Mouse (Mus musculus): ENCODE data around the gene Noc2l.

Gene Noc2l

DNA sequence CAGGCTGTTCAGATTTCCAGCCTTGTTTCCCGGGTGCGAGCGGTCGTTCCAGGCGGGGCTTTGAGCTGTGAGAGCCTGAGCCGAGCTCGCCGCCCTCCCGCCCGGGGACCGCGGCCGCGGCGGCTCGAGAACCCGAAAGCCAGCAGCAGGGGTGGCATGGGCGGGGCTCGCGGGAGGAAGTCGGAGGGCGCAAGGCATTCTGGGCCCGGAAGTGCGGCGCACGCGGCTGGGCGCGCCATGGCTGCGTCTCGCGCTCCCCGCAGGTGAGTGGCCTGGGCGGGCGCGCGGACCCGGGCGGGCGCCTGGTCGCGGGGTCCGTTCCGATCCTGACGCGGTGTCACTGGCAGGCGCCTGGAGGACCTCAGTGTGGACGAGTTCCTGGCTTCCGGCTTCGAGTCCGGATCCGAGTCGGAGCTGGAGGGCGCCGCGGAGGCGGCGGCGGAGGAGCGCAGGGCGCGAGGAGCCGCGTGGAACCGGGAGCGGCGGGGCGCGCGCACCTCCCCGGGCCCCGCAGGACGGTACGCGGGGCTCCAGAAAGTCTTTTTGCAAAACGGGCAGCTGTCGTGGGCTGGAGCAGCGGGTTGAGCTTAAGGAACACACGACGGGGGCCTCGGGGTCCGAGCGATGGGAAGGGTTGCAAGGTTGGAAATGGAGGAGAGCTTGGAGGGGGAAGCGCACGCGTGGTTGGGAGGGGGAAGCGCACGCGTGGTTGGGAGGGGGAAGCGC is at the start of gene Noc2l:
TSS of gene Noc2l (plus strand) at position 203 of the 726 bp plus-strand sequence.
- DNase-seq, result peak; percentile 93

DNA sequence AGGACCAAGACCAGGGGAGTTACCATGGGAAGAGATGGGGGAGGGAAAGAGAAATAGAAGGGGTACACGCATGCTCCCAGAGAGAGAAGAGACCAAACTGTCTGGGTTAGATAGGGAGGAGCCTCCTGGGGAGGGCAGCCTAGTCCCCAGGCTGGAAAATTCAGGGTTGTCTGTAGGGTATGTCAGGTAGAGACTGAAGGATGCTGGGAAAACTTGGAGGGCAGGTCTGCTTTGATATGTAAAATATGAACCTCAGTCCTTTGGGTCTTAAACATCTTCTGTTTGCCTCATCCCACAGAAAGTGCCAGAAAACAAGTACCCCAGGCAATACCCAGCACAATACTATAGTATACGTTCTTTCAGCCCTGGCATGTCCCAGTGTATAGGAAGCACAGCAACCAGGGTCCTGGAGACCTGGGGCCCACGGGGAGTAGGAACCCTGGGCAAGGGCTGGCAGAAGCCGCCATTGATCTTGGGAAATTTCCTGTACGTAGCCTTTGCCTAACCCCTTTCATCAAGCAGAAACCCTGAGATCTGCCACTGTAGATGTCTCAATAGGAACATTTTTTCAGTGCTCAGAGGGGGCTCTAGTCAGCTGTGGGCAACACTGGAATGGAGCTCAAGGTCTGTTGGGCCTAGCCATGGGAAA is 47.5 kb upstream of the Noc2l start:
- no peak for DNase-seq

- no peak for DNase-seq
Measured at GRCm38 (mm10) chr4:156188811-156189323, 46.9 kb upstream of the Noc2l start.

GRCm38 (mm10) chr4:156192421-156193199 is 43.2 kb upstream of the Noc2l start:
- DNase-seq, result no peak

DNA sequence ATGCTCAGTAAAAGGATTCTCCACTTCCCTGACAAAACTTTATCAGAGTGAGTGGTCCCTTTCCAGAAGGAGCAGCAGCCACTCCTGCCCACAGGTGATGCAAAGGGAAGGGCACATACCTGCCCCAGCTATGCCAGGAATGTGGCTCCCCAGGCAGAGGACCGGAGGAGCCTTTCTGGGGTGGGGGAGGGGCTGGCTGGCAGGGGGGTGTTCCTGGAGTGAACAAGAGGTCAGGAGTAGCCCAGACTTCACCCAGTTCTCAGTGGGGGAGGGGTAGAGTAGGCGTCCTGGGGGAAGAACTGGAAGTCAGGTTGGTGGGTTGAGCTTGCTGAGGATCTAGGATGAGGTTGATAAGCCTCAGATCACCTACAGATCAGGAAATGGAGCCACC is 42.6 kb upstream of the Noc2l start:
- DNase-seq, result no peak

- no peak for DNase-seq
Measured at GRCm38 (mm10) chr4:156193906-156194305, 41.9 kb upstream of the Noc2l start.

GRCm38 (mm10) chr4:156194346-156194745 is 41.5 kb upstream of the Noc2l start:
- no peak for DNase-seq

DNA sequence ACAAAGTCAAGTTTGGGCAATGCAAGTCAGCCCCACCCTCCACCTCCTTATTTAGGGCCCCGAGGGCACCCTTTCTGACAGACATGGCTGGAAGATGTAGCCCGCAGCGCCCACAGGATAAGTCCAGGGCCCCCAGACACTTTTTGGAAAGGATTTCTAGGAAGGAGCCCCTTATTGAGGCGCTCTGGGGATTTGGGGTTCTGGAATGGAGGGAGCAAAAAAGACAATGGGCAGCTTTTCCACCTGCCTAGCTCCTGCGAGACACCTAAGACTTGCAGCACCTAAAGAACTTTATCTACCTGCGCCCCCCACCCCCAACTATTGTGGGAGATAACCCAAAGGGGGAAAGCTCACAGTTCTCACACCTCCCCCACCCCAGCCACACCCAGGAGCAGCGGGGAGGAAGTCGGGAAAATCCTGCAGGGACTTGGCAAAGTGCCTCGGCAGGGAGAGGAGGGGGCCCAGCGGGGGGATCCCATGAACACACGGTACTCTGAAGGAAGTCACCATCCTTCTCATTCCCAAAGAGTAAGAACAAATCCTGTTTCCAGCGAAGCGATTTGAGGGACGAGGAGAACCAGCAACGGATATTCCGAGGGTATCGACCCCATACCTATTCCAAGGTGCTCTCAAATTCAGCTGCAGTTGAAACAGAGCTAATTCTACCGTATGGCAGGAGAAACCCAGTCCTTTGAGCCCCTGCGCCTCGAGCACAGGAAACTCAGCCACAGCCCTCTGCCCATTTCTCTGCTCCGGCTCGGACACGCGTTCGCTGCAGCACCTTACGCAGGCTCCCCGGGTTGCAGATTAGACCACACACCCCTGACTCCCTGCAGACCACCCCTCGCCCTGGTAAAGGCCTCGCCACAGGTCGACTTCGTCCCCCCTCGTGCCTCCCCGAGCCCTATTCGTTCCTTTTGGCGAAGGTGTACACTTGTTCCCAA is 39.6 kb upstream of the Noc2l start:
- peak; percentile 24 for DNase-seq

- peak; percentile 67 for DNase-seq
Measured at GRCm38 (mm10) chr4:156197131-156197828, 38.5 kb upstream of the Noc2l start, which contains the start of gene Agrn. Gene Agrn, minus strand, starts transcription at chr4:156197488.

DNA sequence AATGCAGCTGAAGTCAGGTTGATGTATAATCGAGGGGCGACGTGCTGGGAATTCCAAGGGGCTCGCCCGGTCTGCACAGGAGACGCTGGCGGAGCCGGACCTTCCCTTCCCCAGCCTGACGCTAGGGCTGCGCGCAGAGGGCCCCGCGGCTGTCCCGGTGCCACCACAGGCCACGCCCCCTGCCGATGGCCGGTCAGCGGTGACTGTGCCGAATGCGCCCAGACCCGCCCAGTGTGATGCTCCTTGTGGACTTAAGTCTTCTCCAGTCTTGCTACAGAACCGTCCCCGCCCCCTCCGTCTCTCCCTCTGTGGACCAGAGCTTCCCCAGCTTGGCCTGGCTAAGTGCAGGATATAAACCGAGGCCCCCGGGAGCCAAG is 38.0 kb upstream of the Noc2l start:
- peak; percentile 74 for DNase-seq

GRCm38 (mm10) chr4:156200623-156201475 is 35.0 kb upstream of the Noc2l start, which contains the start of gene Isg15:
Gene Isg15, minus strand, starts transcription at chr4:156200818.
- DNase-seq, result no peak

- no peak for DNase-seq
Measured at GRCm38 (mm10) chr4:156202462-156202893, 33.3 kb upstream of the Noc2l start.

GRCm38 (mm10) chr4:156203001-156203412 is 32.8 kb upstream of the Noc2l start, which contains the start of gene AW011738:
Gene AW011738, plus strand, starts transcription at chr4:156203304.
- peak; percentile 42 for DNase-seq

DNA sequence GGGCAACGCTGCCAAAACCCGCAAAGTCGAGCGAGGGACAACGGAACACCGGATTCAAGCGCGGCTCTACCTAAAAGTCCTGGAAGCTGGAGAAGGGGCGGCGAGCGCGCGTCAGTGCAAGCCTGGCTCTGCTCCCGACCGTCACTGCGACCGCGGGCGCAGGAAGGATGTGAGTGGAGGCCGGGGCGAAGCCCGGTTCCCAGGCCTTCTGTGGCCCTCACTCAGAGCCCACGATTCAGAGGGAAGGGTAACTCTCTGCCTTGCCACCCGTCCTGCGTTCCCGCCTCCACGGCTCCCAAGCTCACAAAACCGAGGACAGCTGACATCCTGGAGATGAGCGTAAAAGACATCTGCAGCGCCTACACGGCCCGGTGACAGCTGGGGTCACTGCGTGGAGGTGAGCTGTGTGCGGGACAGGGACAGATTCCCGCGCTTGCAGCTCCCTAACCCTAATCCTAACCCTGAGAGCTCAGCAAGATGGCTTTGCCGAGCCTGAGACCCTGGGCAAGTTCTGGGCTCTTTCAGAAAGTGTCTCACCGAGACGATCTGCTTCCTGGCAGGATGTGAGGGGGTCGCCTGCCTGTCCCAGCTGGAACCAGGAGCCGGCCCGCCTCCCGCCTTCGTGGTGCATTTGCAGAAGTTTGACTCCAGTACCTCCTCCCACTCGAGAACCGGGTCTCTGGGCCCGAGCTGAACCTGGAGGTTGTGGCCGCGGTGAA is 32.2 kb upstream of the Noc2l start:
- DNase-seq, result no peak

DNA sequence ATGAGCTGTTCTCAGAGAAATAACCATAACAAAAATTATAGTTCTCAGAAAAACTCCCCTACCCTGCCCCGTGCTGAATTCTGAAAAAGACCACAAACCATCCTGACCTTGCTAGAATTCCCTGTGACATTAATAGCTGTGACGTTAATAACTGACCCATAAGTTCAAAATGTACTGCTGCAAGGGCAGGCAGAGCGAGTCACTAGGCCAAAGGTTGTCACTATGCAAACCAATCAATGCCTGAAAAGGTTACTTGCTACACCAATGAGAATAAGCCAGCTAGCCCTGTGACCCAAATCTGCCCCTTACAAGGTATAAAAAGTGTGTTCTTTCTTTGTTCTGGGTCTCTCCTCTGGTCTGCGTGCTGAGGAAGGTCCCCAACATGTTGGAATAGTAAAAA is 26.9 kb upstream of the Noc2l start:
- no peak for DNase-seq

DNA sequence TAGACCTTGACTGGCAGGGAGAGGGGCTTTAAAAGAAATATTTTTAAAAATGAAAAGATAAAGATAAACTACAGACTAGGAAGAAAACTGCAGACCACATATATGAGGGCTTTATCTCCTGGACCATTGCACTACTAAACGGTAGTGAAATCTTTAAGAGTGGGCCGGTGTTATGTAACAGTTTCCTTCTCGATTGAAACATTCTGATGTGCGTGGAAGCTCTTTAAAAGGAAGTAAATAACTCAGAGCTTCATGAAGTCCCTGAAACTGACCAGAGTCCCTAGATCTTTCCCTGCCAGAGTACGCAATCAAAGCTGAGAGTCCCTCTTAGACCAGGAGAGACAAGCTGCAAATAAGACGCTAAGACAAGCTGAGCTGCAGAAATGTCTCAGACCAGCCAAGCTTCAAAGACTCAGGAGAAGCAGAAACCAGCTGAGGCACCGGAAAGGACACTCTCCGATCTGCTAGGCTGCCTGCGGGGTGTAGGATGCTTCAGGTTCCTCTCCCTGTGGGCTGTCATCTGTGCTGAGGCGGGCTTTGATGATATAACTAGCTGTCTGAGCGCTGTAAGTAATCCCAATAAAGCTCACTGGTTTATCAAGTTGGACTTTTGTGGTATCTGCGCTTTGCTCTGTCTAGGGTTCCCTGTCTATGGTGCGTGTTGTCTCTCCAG is 25.7 kb upstream of the Noc2l start:
- no peak for DNase-seq

- DNase-seq, result no peak
Measured at GRCm38 (mm10) chr4:156213134-156213533, 22.7 kb upstream of the Noc2l start.

- DNase-seq, result no peak
Measured at GRCm38 (mm10) chr4:156215649-156216048, 20.2 kb upstream of the Noc2l start, which contains the start of gene Perm1. Gene Perm1, plus strand, starts transcription at chr4:156215868.

- DNase-seq, result no peak
Measured at GRCm38 (mm10) chr4:156216196-156216595, 19.6 kb upstream of the Noc2l start.

All from right cerebral cortex, postnatal 25 days (tissue).